Mouse (Mus musculus) lung, postnatal 0 days (tissue): ENCODE measurements at regions not wholly inside any gene's neighbourhood (a gene's known extent, or its start where the extent isn't known, plus 50 kb on each side); places are given as distances from the start of the nearest gene placed in this dataset.

Experiments
- CTCF ChIP-seq: IDR thresholded peaks from 2 replicates; pipeline ENCODE4 v1.5.1; 2016; ENCODE audit warnings: antibody characterized with exemption, mild to moderate bottlenecking
- EP300 ChIP-seq: IDR thresholded peaks from 2 replicates; pipeline ENCODE4 v1.6.1; 2016; ENCODE audit warnings: antibody characterized with exemption, mild to moderate bottlenecking, control low read depth

GRCm38 (mm10) chr4:105316478-105317206 is 159.5 kb downstream of the Plpp3 start:
- TF ChIP-seq CTCF (peak; percentile 59), EP300 (no peak)
